Mouse (Mus musculus): ENCODE data around the gene Uvssa. TPM values are rescaled to one million over a fixed set of nuclear protein-coding genes. Genes with fewer than 3 reads are reported as not detected.

Uvssa gene
- polyA plus RNA-seq, 1 experiment from 2014 or later: 8.5 TPM

DNA sequence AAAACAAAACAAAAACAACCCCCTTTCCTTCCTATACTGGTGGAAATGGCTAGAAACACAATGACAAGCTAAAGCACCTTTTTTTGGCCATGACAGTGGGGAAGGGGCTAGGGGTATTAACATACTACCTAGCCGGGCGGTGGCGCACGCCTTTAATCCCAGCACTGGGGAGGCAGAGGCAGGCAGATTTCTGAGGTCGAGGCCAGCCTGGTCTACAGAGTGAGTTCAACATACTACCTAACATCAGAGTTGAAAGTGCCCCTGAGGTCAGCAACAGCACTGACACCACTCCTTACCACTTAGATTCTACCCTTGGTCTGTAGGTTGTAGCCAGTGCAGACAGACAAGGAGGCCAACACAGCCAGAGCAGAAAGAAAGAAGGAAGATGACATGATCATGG is 29.1 kb upstream of the Uvssa start:
- Histone ChIP-seq H3K4me3 (no peak overlapping the region), H3K4me1 (peaks cover 7% of the 10 kb centered on the region; the same call in 1 of the 2 replicates), H3K9ac (no peak overlapping the region), H3K9me3 (no peaks in the 10 kb centered on the region), H3K36me3 (no peaks in the 10 kb centered on the region), H3K4me2 (no peak overlapping the region), H3K27ac (no peak overlapping the region), H3K27me3 (no peaks in the 10 kb centered on the region)
- no peak for ATAC-seq (ENCODE audit: borderline replicate concordance, extremely low read depth, low FRiP score, low TSS enrichment)
- 95% methylated on average over 5 of the region's 5 CpGs for WGBS

DNA sequence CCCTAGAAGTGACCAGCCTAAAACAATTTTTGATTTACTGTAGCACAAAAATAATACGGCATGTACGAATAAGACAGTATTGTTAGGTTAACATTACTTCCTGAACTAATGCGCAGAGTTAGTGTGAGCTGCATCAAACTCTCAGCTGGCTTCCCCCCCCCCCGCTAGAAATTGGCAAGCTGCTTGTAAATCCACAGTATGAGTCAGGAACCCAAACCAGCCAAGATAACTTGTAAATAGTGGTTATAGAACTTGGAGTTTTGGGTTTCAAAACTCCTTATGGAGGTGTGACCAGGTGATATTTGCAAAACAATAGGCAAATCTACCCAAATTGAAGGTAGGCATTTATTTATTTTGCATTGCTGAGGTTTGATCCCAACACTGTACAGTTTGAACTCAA is 28.6 kb upstream of the Uvssa start:
- Histone ChIP-seq H3K27me3 (no peaks in the 10 kb centered on the region), H3K9me3 (no peaks in the 10 kb centered on the region), H3K9ac (no peak overlapping the region), H3K4me3 (no peak overlapping the region), H3K36me3 (no peaks in the 10 kb centered on the region), H3K27ac (no peak overlapping the region), H3K4me2 (no peak overlapping the region), H3K4me1 (peaks cover 7% of the 10 kb centered on the region; the same call in 1 of the 2 replicates)
- ATAC-seq (ENCODE audit: borderline replicate concordance, extremely low read depth, low FRiP score, low TSS enrichment): no peak
- WGBS: 92% methylated on average over 3 of the region's 4 CpGs

DNA sequence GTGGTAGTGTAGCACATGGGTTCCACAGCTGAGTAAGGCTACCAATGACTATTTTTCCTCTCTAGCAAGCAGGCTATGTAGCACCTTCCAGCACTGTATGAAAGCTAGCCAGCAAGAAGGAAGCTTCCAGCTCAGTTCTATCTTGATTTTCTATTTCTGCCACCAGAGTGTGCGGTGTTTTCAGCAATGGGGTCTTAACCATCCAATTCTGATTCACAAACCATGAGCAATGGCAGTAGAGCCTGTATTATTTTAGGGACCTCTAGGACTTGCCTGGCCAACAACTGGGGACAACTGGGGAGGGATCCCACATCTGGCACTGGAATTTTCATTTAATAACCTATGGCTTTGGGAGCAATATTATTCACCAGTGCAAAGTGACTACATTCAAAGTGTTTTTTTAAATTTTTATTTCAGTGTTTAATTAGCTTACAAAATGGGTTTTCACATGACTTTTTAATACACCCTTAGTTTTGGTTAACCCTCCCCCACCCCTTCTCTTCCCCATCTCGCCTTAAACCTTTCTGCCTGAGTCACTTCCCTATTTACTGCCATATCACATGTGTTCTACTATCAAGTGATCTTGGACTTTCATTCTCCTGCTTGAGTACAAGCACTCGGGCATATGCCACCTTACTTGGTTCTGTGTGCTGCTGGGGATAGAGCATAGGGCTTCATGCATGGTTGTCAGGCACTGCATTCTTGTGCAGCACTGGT is 26.6 kb upstream of the Uvssa start:
- no peak overlapping the region for H3K27ac ChIP-seq
- H3K4me3 ChIP-seq: no peak overlapping the region
- H3K9ac ChIP-seq: no peak overlapping the region
- H3K36me3 ChIP-seq: no peaks in the 10 kb centered on the region
- H3K4me2 ChIP-seq: no peak overlapping the region
- WGBS: 81% methylated on average over 3 of the region's 3 CpGs
- 0 out of 2 replicates have a peak, but pooled peaks cover 4% of the 10 kb centered on the region for H3K4me1 ChIP-seq
- no peak for ATAC-seq (ENCODE audit: borderline replicate concordance, extremely low read depth, low FRiP score, low TSS enrichment)
- no peaks in the 10 kb centered on the region for H3K27me3 ChIP-seq
- no peaks in the 10 kb centered on the region for H3K9me3 ChIP-seq

DNA sequence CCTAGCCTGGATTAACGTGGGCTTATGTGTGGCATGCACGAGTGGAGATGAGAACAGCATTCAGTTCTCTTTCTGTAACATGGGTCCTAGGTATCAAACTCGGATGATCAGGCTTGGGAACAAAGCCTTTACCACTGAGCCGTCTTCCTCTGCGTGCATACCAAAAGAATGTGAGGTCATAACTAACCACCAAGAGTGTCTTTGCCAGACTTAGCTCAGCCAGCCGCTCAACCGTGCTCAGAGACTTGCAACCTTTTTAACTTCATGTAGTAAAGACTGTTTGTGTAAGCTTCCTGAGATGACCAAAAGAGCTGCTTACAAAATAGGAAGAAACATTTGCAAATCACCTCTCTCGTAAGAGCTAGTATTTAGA is 26.1 kb upstream of the Uvssa start:
- WGBS: 75% methylated on average over 8 of the region's 8 CpGs
- Histone ChIP-seq H3K27ac (no peak overlapping the region), H3K9me3 (no peaks in the 10 kb centered on the region), H3K9ac (no peak overlapping the region), H3K4me1 (0 out of 2 replicates have a peak, but pooled peaks cover 4% of the 10 kb centered on the region), H3K4me2 (no peak overlapping the region), H3K36me3 (no peaks in the 10 kb centered on the region), H3K4me3 (no peak overlapping the region), H3K27me3 (no peaks in the 10 kb centered on the region)
- ATAC-seq (ENCODE audit: borderline replicate concordance, extremely low read depth, low FRiP score, low TSS enrichment): no peak

DNA sequence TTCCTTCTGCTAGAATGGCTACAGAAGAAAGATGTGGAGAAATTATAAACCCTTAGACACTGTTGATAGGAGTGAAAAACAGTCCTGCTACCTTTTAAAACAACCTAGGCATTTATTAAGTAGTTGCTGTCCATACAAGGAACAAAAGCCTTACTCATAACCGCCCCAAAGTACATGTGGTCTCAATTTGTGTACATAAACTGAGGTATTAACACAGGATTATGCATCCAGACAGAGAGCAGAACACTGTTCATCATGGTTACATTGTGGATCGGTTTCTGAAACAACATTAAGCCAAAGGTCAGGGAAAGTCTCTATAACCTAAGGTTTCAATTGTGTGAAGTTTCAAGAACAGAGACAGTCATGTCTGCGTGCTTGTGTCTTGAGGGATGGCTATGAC is 25.3 kb upstream of the Uvssa start:
- H3K4me1 ChIP-seq: no peaks in the 10 kb centered on the region
- no peak overlapping the region for H3K4me2 ChIP-seq
- WGBS: 64% methylated on average over 3 of the region's 3 CpGs
- H3K4me3 ChIP-seq: no peak overlapping the region
- H3K36me3 ChIP-seq: no peaks in the 10 kb centered on the region
- no peak for ATAC-seq (ENCODE audit: borderline replicate concordance, extremely low read depth, low FRiP score, low TSS enrichment)
- H3K27ac ChIP-seq: no peak overlapping the region
- H3K9me3 ChIP-seq: no peaks in the 10 kb centered on the region
- no peak overlapping the region for H3K9ac ChIP-seq
- no peaks in the 10 kb centered on the region for H3K27me3 ChIP-seq

DNA sequence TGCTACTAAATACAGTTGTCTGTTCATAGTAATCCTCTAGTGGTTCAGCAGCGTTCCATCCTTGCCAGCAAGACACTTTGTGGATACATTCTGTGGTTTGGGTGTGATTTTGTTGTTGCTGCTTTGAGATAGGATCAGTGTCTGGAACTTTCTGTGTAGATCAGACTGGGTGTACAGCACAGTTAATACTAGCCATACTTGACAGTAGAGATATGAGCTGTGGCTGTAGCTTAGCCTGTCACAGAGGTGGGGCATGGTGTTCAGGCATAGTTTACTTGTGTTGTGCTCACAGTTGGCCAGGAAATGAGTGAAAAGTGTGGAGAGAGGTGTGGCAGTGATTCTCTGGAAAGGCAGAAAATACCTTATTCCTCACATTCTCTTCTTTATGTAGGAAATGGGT is 20.9 kb upstream of the Uvssa start:
- H3K27ac ChIP-seq: no peak overlapping the region
- H3K9ac ChIP-seq: no peak overlapping the region
- 93% methylated on average over 1 of the region's 1 CpGs for WGBS
- H3K4me1 ChIP-seq: no peaks in the 10 kb centered on the region
- no peak overlapping the region for H3K4me2 ChIP-seq
- ATAC-seq (ENCODE audit: borderline replicate concordance, extremely low read depth, low FRiP score, low TSS enrichment): no peak
- H3K36me3 ChIP-seq: peaks cover 34% of the 10 kb centered on the region
- H3K9me3 ChIP-seq: no peaks in the 10 kb centered on the region
- no peaks in the 10 kb centered on the region for H3K27me3 ChIP-seq
- no peak overlapping the region for H3K4me3 ChIP-seq

DNA sequence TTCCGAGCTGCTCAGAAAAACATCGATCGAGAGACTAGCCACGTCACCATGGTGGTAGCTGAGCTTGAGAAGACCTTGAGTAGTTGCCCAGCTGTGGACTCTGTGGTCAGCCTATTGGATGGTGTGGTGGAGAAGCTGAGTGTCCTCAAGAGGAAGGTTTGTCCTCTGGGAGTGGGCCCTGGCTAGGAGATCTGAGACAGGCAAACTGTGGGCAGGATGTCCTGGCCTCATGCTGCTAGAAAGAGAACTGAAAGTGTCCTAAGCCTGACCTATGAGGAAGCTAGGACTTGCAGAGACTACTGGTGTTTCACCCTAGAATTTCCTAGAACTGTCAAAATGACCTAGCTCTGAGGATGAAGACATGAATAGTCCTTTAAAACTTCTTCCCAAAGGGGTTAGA is 19.9 kb upstream of the Uvssa start:
- Histone ChIP-seq H3K36me3 (peaks cover 44% of the 10 kb centered on the region), H3K27ac (no peak overlapping the region), H3K9me3 (no peaks in the 10 kb centered on the region), H3K4me1 (no peaks in the 10 kb centered on the region), H3K4me3 (no peak overlapping the region), H3K4me2 (no peak overlapping the region), H3K9ac (no peak overlapping the region), H3K27me3 (no peaks in the 10 kb centered on the region)
- no peak for ATAC-seq (ENCODE audit: borderline replicate concordance, extremely low read depth, low FRiP score, low TSS enrichment)
- 91% methylated on average over 4 of the region's 4 CpGs for WGBS

- Histone ChIP-seq H3K27me3 (no peaks in the 10 kb centered on the region), H3K27ac (no peak overlapping the region), H3K4me2 (no peak overlapping the region), H3K4me1 (no peaks in the 10 kb centered on the region), H3K9me3 (no peaks in the 10 kb centered on the region), H3K9ac (no peak overlapping the region), H3K4me3 (no peak overlapping the region), H3K36me3 (peaks cover 88% of the 10 kb centered on the region)
- 94% methylated on average over 5 of the region's 5 CpGs for WGBS
- no peak for ATAC-seq (ENCODE audit: borderline replicate concordance, extremely low read depth, low FRiP score, low TSS enrichment)
These were observed 15.1 kb upstream of the Uvssa start for GRCm38 (mm10) chr5:33363263-33363662.

GRCm38 (mm10) chr5:33368651-33369050 is 9.7 kb upstream of the Uvssa start:
- 85% methylated on average over 4 of the region's 4 CpGs for WGBS
- H3K9me3 ChIP-seq: no peaks in the 10 kb centered on the region
- no peak overlapping the region for H3K27ac ChIP-seq
- no peaks in the 10 kb centered on the region for H3K27me3 ChIP-seq
- H3K4me2 ChIP-seq: no peak overlapping the region
- no peak overlapping the region for H3K4me3 ChIP-seq
- ATAC-seq (ENCODE audit: borderline replicate concordance, extremely low read depth, low FRiP score, low TSS enrichment): no peak
- H3K9ac ChIP-seq: no peak overlapping the region
- no peaks in the 10 kb centered on the region for H3K4me1 ChIP-seq
- H3K36me3 ChIP-seq: peaks cover 94% of the 10 kb centered on the region

DNA sequence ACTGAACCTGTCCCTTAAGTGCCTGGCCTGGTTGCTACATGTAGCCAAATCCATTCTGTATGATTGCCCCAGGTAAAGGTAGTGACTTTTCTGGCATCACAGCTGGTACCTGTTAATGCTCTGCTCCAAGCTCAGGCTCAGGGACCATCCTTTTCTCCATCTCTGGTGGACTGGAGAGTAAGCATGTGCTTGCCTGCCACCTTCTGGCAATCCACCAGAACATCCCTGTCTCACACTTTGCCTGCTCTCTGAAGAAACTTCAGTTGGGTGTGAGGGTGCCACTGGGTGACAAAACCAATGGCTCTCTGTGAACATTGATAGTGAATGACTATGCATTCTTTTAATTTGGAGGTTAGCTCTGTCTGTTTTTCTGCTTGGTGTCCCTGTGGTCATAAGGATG is 7.2 kb upstream of the Uvssa start:
- Histone ChIP-seq H3K36me3 (peaks cover 82% of the 10 kb centered on the region), H3K27me3 (no peaks in the 10 kb centered on the region), H3K4me1 (no peaks in the 10 kb centered on the region), H3K9ac (no peak overlapping the region), H3K27ac (no peak overlapping the region), H3K4me3 (no peak overlapping the region), H3K4me2 (no peak overlapping the region), H3K9me3 (no peaks in the 10 kb centered on the region)
- ATAC-seq (ENCODE audit: borderline replicate concordance, extremely low read depth, low FRiP score, low TSS enrichment): no peak

GRCm38 (mm10) chr5:33371668-33372067 is 6.7 kb upstream of the Uvssa start:
- 87% methylated on average over 4 of the region's 4 CpGs for WGBS

GRCm38 (mm10) chr5:33372331-33373038 is 5.9 kb upstream of the Uvssa start:
- Histone ChIP-seq H3K4me2 (no peak overlapping the region), H3K9ac (no peak overlapping the region), H3K4me3 (no peak overlapping the region), H3K27me3 (no peaks in the 10 kb centered on the region), H3K9me3 (no peaks in the 10 kb centered on the region), H3K36me3 (peaks cover 68% of the 10 kb centered on the region), H3K27ac (no peak overlapping the region), H3K4me1 (0 out of 2 replicates have a peak, but pooled peaks cover 3% of the 10 kb centered on the region)
- ATAC-seq (ENCODE audit: borderline replicate concordance, extremely low read depth, low FRiP score, low TSS enrichment): no peak
- WGBS: 81% methylated on average over 18 of the region's 18 CpGs

More at GRCm38 (mm10) chr5:33371668-33372067, 6.7 kb upstream of the Uvssa start:
- no peak overlapping the region for H3K9ac ChIP-seq
- no peaks in the 10 kb centered on the region for H3K9me3 ChIP-seq
- H3K4me2 ChIP-seq: no peak overlapping the region
- no peaks in the 10 kb centered on the region for H3K4me1 ChIP-seq
- no peak for ATAC-seq (ENCODE audit: borderline replicate concordance, extremely low read depth, low FRiP score, low TSS enrichment)
- H3K4me3 ChIP-seq: no peak overlapping the region
- peaks cover 76% of the 10 kb centered on the region for H3K36me3 ChIP-seq
- no peaks in the 10 kb centered on the region for H3K27me3 ChIP-seq
- H3K27ac ChIP-seq: no peak overlapping the region

Measured in lung, embryonic 15.5 days (tissue).